Mouse (Mus musculus): ENCODE data around the gene Gsdme. TPM values are rescaled to one million over a fixed set of nuclear protein-coding genes. Genes with fewer than 3 reads are reported as not detected.

Gsdme gene
- 14.6 TPM for polyA plus RNA-seq (2015; fragmentation: Illumina TruSeq; extraction: RNeasy Lipid Tissue Mini Kit (QIAGEN cat#74804); ENCODE audit: low read depth, low replicate concordance)

GRCm38 (mm10) chr6:50263670-50264069 is at the start of gene Gsdme:
Gene Gsdme, minus strand, starts transcription at chr6:50263862.

Other genes starting within 250 kb of the Gsdme start
- gene Mpp6, start 153.6 kb downstream of the Gsdme start, polyA plus RNA-seq (2015; fragmentation: Illumina TruSeq; extraction: RNeasy Lipid Tissue Mini Kit (QIAGEN cat#74804); ENCODE audit: low read depth, low replicate concordance) = 52.3 TPM
- gene Osbpl3, start 192.3 kb upstream of the Gsdme start, polyA plus RNA-seq (2015; fragmentation: Illumina TruSeq; extraction: RNeasy Lipid Tissue Mini Kit (QIAGEN cat#74804); ENCODE audit: low read depth, low replicate concordance) = 22.6 TPM